Mouse (Mus musculus) mouse trophoblast stem cell (cell line): ENCODE data around the gene Sval1.

Experiments
- in situ Hi-C, 2 experiments: fragments of 300-500 bp; cut with MseI, MboI; formaldehyde crosslinking; loops; 2 replicates in 1 of 2; 3 replicates in 1 of 2; pipeline ENCODE4 v1.15.1; 2025

Gene Sval1

GRCm38 (mm10) chr6:41951330-41951729 lies at the start of gene Sval1:
Gene Sval1, plus strand, starts transcription at chr6:41951630.
- in situ Hi-C loops: no loop called here

GRCm38 (mm10) chr6:41911625-41912024 lies 39.8 kb upstream of the Sval1 start:
- in situ Hi-C loops: no loop called here

- in situ Hi-C loops: no loop called here
Measured at GRCm38 (mm10) chr6:41914883-41915282, 36.5 kb upstream of the Sval1 start.

GRCm38 (mm10) chr6:41967840-41968239 lies 16.4 kb downstream of the Sval1 start, which contains the start of gene Sval3:
Gene Sval3, plus strand, starts transcription at chr6:41968140.
- in situ Hi-C loops: no loop called here
